Mouse (Mus musculus): Measurements from ENCODE around the gene Pip5k1c. TPM values are rescaled to one million over a fixed set of nuclear protein-coding genes. Genes with fewer than 3 reads are reported as not detected.

Pip5k1c gene
- polyA plus RNA-seq, 1 experiment: 288 TPM

DNA sequence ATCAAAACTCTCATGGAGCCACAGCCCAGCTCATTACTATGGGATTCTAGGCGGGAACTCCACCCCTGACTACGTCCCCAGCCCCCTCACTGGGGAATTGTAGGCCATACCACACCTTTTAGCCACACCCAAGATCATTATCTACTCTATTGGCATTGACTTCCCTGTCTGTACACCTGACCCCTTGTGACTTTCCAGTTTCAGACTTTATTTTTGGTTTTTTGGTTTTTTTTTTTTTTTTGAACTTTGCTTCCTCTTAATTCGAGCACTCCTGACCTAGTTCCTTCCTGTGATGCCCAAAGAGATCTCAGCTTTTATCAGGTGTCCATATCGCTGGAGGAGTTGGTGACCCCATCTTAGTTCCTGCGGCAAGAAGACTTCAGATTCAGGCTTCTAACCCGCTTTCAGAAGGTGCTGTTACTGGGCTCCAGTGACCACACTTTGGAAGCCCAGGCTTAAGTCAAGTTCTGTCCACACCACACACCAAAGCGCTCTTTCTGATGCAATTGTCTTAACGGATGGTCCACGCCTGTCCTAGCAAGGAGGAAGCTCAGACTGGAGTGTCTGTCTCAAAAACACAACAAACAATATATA, 1.2 kb upstream of the Pip5k1c start, which contains the start of gene Tjp3:
TSS of gene Tjp3 (minus strand) at position 71 of the 594 bp plus-strand sequence.
- WGBS: 81% methylated on average over 9 of the region's 9 CpGs

DNA sequence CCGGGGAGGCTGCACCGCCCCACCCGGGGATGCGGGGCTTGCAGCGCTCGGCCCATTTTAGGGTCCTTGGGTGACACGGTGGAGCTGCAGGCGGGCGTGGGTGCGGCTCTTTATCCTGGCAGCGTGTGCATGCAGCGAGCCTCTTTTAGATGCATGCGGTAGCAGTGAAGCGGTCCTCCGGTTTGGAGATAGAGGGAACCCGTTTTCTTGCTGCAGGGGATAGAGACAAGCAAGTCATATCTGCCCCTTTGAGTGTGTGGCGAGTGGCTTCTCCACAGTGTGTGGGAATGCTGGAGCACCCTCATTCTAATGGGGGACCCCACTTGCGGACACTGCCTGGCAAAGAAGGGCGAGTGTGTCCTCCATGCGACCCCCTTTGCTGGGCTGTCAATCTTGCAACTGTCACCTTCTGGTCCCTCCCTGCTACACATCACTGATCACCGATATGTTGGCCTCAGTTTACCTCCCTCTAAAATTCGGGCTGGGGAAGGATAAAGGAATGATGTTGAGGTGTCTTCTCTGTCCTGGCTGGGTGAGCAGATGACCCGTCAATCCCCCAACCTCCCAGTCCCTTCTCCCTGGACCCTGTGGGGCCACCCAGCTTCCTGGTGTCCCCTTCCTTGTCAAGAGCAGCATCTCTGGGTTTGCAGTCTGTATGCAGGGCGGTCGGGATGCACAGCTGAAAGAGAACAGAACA, 719 bp downstream of the Pip5k1c start:
- DNase-seq: no peak
- TF ChIP-seq CTCF (IDR thresholded peaks at IDR 0.05; ENCODE audit: borderline replicate concordance, insufficient read depth, low read depth, low read length) (no peak), POLR2A (IDR thresholded peaks at IDR 0.05; ENCODE audit: borderline replicate concordance, insufficient read depth, low read length) (no peak)
- Histone ChIP-seq H3K4me1 (ENCODE audit: control insufficient read depth, insufficient read depth, low read length) (peaks cover 37% of the 10 kb centered on the region), H3K27me3 (ENCODE audit: control insufficient read depth, insufficient read depth, low read length) (no peaks in the 10 kb centered on the region), H3K4me3 (replicated peaks; ENCODE audit: insufficient read depth, low read depth, low read length) (peak overlapping the region; percentile 71), H3K27ac (ENCODE audit: insufficient read depth, low read length) (peak overlapping the region; percentile 87)
- WGBS: under 1% methylated on average over 25 of the region's 25 CpGs

More for the DNA sequence above, 1.2 kb upstream of the Pip5k1c start, which contains the start of gene Tjp3:
- no peaks in the 10 kb centered on the region for H3K27me3 ChIP-seq (ENCODE audit: control insufficient read depth, insufficient read depth, low read length)
- DNase-seq: no peak
- peaks cover 22% of the 10 kb centered on the region for H3K4me1 ChIP-seq (ENCODE audit: control insufficient read depth, insufficient read depth, low read length)
- no peak for TF ChIP-seq POLR2A (IDR thresholded peaks at IDR 0.05; ENCODE audit: borderline replicate concordance, insufficient read depth, low read length)
- no peak for TF ChIP-seq CTCF (IDR thresholded peaks at IDR 0.05; ENCODE audit: borderline replicate concordance, insufficient read depth, low read depth, low read length)
- no peak within 1 kb of the TSS for H3K27ac ChIP-seq (ENCODE audit: insufficient read depth, low read length)
- no peak within 1 kb of the TSS for H3K4me3 ChIP-seq (replicated peaks; ENCODE audit: insufficient read depth, low read depth, low read length)

DNA sequence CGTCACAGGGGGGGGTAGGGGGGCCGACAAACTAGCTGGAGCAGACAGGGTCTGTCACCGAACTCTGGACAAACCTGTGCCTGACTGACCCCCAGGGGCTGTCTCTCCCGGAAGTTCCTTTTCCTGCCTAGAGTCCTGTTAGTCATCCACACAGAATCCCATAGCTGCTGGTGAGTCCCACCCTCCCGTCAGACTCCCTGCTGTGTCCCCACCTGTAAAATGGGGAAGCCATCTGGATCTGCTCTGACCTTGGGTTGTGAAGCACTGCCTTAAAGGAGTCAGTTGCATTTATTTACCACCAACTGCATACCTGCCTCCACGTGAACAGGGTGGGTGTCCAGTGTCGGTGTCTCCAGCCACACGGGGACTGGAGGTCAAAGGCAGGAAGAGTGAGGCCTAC, 1.7 kb downstream of the Pip5k1c start:
- H3K27me3 ChIP-seq (ENCODE audit: control insufficient read depth, insufficient read depth, low read length): no peaks in the 10 kb centered on the region
- 8% methylated on average over 8 of the region's 8 CpGs for WGBS
- peak overlapping the region; percentile 71 for H3K4me3 ChIP-seq (replicated peaks; ENCODE audit: insufficient read depth, low read depth, low read length)
- H3K4me1 ChIP-seq (ENCODE audit: control insufficient read depth, insufficient read depth, low read length): peaks cover 46% of the 10 kb centered on the region
- DNase-seq: peak; percentile 90 to 92
- H3K27ac ChIP-seq (ENCODE audit: insufficient read depth, low read length): peak overlapping the region; percentile 87
- TF ChIP-seq CTCF (IDR thresholded peaks at IDR 0.05; ENCODE audit: borderline replicate concordance, insufficient read depth, low read depth, low read length) (no peak), POLR2A (IDR thresholded peaks at IDR 0.05; ENCODE audit: borderline replicate concordance, insufficient read depth, low read length) (no peak)

- peak; percentile 55 to 58 for DNase-seq
- Histone ChIP-seq H3K27me3 (ENCODE audit: control insufficient read depth, insufficient read depth, low read length) (no peaks in the 10 kb centered on the region), H3K4me1 (ENCODE audit: control insufficient read depth, insufficient read depth, low read length) (peaks cover 54% of the 10 kb centered on the region), H3K27ac (ENCODE audit: insufficient read depth, low read length) (peak overlapping the region; percentile 87), H3K4me3 (replicated peaks; ENCODE audit: insufficient read depth, low read depth, low read length) (peak overlapping the region; percentile 71)
- 37% methylated on average over 6 of the region's 6 CpGs for WGBS
- no peak for TF ChIP-seq CTCF (IDR thresholded peaks at IDR 0.05; ENCODE audit: borderline replicate concordance, insufficient read depth, low read depth, low read length)
- TF ChIP-seq POLR2A (IDR thresholded peaks at IDR 0.05; ENCODE audit: borderline replicate concordance, insufficient read depth, low read length): no peak
Measured at GRCm38 (mm10) chr10:81295185-81295584, 2.4 kb downstream of the Pip5k1c start.

DNA sequence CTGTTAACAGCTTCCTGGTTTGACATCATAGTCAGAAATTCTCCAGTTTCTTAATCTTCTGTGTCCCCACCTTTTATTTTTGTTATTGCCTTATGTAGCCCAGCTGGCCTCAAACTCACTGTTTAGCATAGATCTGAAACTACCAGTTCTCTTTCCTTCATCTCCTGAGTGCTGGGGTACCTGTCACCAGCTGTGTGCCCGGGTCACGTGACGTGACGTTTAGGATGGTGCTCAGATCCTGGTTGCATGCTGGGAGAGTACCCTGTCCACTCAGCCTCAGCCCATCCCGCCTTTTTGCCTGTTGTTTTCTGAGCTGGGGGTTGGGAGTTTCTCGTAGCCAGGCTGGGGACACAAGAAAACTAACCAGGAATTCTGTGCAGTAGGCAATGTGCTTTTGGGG, 4.5 kb downstream of the Pip5k1c start:
- DNase-seq: no peak
- H3K27me3 ChIP-seq (ENCODE audit: control insufficient read depth, insufficient read depth, low read length): no peaks in the 10 kb centered on the region
- no peak for TF ChIP-seq CTCF (IDR thresholded peaks at IDR 0.05; ENCODE audit: borderline replicate concordance, insufficient read depth, low read depth, low read length)
- TF ChIP-seq POLR2A (IDR thresholded peaks at IDR 0.05; ENCODE audit: borderline replicate concordance, insufficient read depth, low read length): no peak
- WGBS: 38% methylated on average over 6 of the region's 6 CpGs
- H3K4me3 ChIP-seq (replicated peaks; ENCODE audit: insufficient read depth, low read depth, low read length): peak overlapping the region; percentile 12
- H3K27ac ChIP-seq (ENCODE audit: insufficient read depth, low read length): peak overlapping the region; percentile 78
- H3K4me1 ChIP-seq (ENCODE audit: control insufficient read depth, insufficient read depth, low read length): peaks cover 72% of the 10 kb centered on the region

DNA sequence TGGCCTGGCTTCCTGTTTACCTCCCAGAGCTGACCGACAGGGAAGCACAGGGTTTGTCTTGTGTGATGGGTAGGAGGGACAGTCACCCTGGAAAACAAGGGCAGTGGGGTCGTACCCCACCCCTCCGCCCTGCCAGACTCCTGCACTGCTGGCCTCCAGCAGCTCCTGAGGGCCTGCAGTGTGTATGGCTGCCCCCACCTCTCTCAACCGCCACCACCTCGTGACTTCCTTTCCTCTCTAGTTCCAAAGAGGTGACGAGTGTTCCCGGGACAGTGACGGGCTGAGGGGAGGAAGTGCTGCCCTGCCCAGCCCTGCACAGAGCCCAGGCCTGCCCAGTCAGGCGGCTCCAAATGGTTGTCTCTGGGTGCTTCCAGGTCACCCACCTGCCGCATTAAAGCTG, 5.1 kb downstream of the Pip5k1c start:
- H3K4me1 ChIP-seq (ENCODE audit: control insufficient read depth, insufficient read depth, low read length): peaks cover 78% of the 10 kb centered on the region

GRCm38 (mm10) chr10:81298369-81299100, 5.8 kb downstream of the Pip5k1c start:
- 38% methylated on average over 17 of the region's 17 CpGs for WGBS
- Histone ChIP-seq H3K4me1 (ENCODE audit: control insufficient read depth, insufficient read depth, low read length) (peaks cover 85% of the 10 kb centered on the region), H3K27ac (ENCODE audit: insufficient read depth, low read length) (peak overlapping the region; percentile 78), H3K4me3 (replicated peaks; ENCODE audit: insufficient read depth, low read depth, low read length) (peak overlapping the region; percentile 24), H3K27me3 (ENCODE audit: control insufficient read depth, insufficient read depth, low read length) (no peaks in the 10 kb centered on the region)
- peak in 1 of 2 experiments; percentile 30 for DNase-seq
- TF ChIP-seq CTCF (IDR thresholded peaks at IDR 0.05; ENCODE audit: borderline replicate concordance, insufficient read depth, low read depth, low read length) (no peak), POLR2A (IDR thresholded peaks at IDR 0.05; ENCODE audit: borderline replicate concordance, insufficient read depth, low read length) (no peak)

More for the DNA sequence above, 5.1 kb downstream of the Pip5k1c start:
- DNase-seq: peak in 1 of 2 experiments; percentile 50
- Histone ChIP-seq H3K4me3 (replicated peaks; ENCODE audit: insufficient read depth, low read depth, low read length) (peak overlapping the region; percentile 19), H3K27me3 (ENCODE audit: control insufficient read depth, insufficient read depth, low read length) (no peaks in the 10 kb centered on the region), H3K27ac (ENCODE audit: insufficient read depth, low read length) (peak overlapping the region; percentile 78)
- TF ChIP-seq POLR2A (IDR thresholded peaks at IDR 0.05; ENCODE audit: borderline replicate concordance, insufficient read depth, low read length) (no peak), CTCF (IDR thresholded peaks at IDR 0.05; ENCODE audit: borderline replicate concordance, insufficient read depth, low read depth, low read length) (no peak)
- WGBS: 11% methylated on average over 10 of the region's 10 CpGs

All from cerebellum, adult 2 months (tissue).